Mouse (Mus musculus) midbrain, embryonic 12.5 days (tissue): Measurements from ENCODE around the gene Cdk14. TPM values are rescaled to one million over a fixed set of nuclear protein-coding genes. Genes with fewer than 3 reads are reported as not detected.

Experiments used
- ATAC-seq: fragments of 200-750 bp; cut with Nextera tagmentation; 2 replicates; pipeline ENCODE4 v1.8.0; 2017; ENCODE audit warnings: low read depth, moderate TSS enrichment, moderate library complexity; ENCODE audit not compliant: low FRiP score
- H3K27ac ChIP-seq: fragments of 300-500 bp; sonication (generic); replicated peaks from 2 replicates; pipeline ENCODE4 v1.5.1; 2016; ENCODE audit warnings: mild to moderate bottlenecking
- H3K27me3 ChIP-seq: fragments of 300-500 bp; sonication (generic); 2 replicates; pipeline ENCODE4 v1.6.1; 2016; ENCODE audit warnings: mild to moderate bottlenecking
- H3K36me3 ChIP-seq: fragments of 300-500 bp; sonication (generic); 2 replicates; pipeline ENCODE4 v1.6.1; 2016
- H3K4me1 ChIP-seq: fragments of 300-500 bp; sonication (generic); 2 replicates; pipeline ENCODE4 v1.6.1; 2016
- H3K4me2 ChIP-seq: fragments of 300-500 bp; sonication (generic); replicated peaks from 2 replicates; pipeline ENCODE4 v1.6.1; 2016; ENCODE audit warnings: mild to moderate bottlenecking, moderate library complexity
- H3K4me3 ChIP-seq: fragments of 300-500 bp; sonication (generic); 2 replicates; pipeline ENCODE4 v1.5.1; 2016; ENCODE audit warnings: mild to moderate bottlenecking
- H3K9ac ChIP-seq: fragments of 300-500 bp; sonication (generic); replicated peaks from 2 replicates; pipeline ENCODE4 v1.6.1; 2016; ENCODE audit warnings: mild to moderate bottlenecking, moderate library complexity
- H3K9me3 ChIP-seq: fragments of 300-500 bp; sonication (generic); 2 replicates; pipeline ENCODE4 v1.6.1; 2016; ENCODE audit warnings: mild to moderate bottlenecking
- WGBS: fragments of 180-500 bp; shearing (Covaris S2); methylation state at CpG from one replicate; pipeline ENCODE4 v1.1.7; 2016; 5-methylcytosine and 5-hydroxymethylcytosine counted together
- polyA plus RNA-seq: library from polyadenylated mRNA; unstranded; fragments of >200 nt; fragmentation: Nextera tagmentation; extraction: Ambion mirVana; gene quantifications from 2 replicates; pipeline ENCODE4 v1.2.1, GENCODE M21; 2016

Gene Cdk14
- 33.5 and 38.1 TPM in 2 replicates for polyA plus RNA-seq

- Histone ChIP-seq H3K9me3 (no peaks in the 10 kb centered on the region), H3K9ac (no peak within 1 kb of the TSS), H3K4me2 (no peak within 1 kb of the TSS), H3K27me3 (no peaks in the 10 kb centered on the region), H3K4me1 (no peaks in the 10 kb centered on the region), H3K4me3 (no peak within 1 kb of the TSS), H3K36me3 (no peaks in the 10 kb centered on the region), H3K27ac (no peak within 1 kb of the TSS)
- no peak for ATAC-seq
- WGBS: 90% methylated on average over 9 of the region's 9 CpGs
These were observed at the start of gene Cdk14 for GRCm38 (mm10) chr5:5419992-5420455. Gene Cdk14 (minus strand): TSS chr5:5420312.

- no peaks in the 10 kb centered on the region for H3K4me1 ChIP-seq
- H3K9ac ChIP-seq: no peak overlapping the region
- WGBS: 90% methylated on average over 1 of the region's 1 CpGs
- no peaks in the 10 kb centered on the region for H3K27me3 ChIP-seq
- no peak overlapping the region for H3K4me2 ChIP-seq
- H3K4me3 ChIP-seq: no peak overlapping the region
- H3K27ac ChIP-seq: no peak overlapping the region
- ATAC-seq: no peak
- no peaks in the 10 kb centered on the region for H3K36me3 ChIP-seq
- H3K9me3 ChIP-seq: no peaks in the 10 kb centered on the region
These were observed 45.1 kb upstream of the Cdk14 start for GRCm38 (mm10) chr5:5465256-5465655.

DNA sequence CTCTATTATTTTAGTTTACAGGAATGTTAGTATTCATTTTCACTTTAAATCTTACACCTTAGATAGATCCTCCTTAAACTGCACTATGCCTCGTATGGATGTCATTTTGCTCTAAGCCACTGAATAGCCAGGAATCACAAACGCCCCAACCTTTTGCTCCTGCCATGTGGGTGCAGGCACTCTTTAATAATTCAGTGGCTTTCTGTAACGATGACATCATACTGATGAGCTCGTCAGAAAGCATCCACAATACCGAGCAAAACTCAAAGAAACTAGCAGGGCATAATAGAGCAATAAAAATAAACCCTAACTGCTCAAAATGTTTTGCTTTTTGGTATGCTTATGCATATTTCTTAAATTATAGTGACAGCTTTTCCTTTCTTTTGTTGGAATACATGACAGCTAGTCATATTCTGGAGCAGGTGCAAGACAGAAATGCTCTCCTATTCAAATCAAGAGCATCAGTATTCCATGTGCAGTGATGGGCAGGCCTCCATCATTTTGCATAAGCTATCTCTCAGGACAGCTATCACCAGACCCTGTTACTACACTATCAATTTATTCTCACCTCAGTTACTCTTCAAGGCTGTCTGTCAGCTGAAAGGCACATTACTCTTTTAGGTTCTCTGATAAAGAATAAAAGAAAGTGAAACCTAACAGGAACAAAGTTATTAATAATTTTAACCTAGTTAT is 11.8 kb upstream of the Cdk14 start:
- ATAC-seq: peak; percentile 77
- no peak overlapping the region for H3K9ac ChIP-seq
- H3K9me3 ChIP-seq: no peaks in the 10 kb centered on the region
- no peaks in the 10 kb centered on the region for H3K4me1 ChIP-seq
- H3K36me3 ChIP-seq: no peaks in the 10 kb centered on the region
- H3K27ac ChIP-seq: no peak overlapping the region
- no peak overlapping the region for H3K4me3 ChIP-seq
- no peak overlapping the region for H3K4me2 ChIP-seq
- H3K27me3 ChIP-seq: no peaks in the 10 kb centered on the region
- WGBS: 50% methylated on average over 5 of the region's 5 CpGs

- ATAC-seq: no peak
- 77% methylated on average over 6 of the region's 6 CpGs for WGBS
These were observed 3.6 kb upstream of the Cdk14 start for GRCm38 (mm10) chr5:5423723-5424171.

DNA sequence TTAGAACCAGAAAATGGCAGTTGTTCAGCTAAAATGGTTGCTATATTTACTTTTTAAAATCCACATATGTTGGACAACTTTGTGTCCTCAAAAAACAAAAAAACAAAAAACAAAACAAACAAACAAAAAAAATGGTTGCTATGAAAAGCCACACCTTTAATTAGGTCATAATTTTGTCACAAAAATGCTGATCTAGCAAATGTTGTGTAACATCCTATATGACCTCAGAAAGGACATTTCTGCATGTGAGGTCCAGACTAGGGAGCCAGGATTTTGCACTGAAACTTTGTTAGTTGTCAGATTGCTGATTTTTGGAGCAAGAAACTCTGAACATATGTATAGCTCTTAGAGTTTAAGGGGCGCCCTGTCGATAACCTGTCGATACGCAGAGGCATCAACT is 3.0 kb upstream of the Cdk14 start:
- H3K27ac ChIP-seq: no peak overlapping the region
- ATAC-seq: no peak
- H3K9me3 ChIP-seq: no peaks in the 10 kb centered on the region
- H3K36me3 ChIP-seq: no peaks in the 10 kb centered on the region
- H3K4me2 ChIP-seq: no peak overlapping the region
- H3K4me1 ChIP-seq: no peaks in the 10 kb centered on the region
- no peak overlapping the region for H3K9ac ChIP-seq
- no peaks in the 10 kb centered on the region for H3K27me3 ChIP-seq
- WGBS: 96% methylated on average over 4 of the region's 4 CpGs
- no peak overlapping the region for H3K4me3 ChIP-seq

More at GRCm38 (mm10) chr5:5423723-5424171, 3.6 kb upstream of the Cdk14 start:
- no peaks in the 10 kb centered on the region for H3K27me3 ChIP-seq
- H3K4me3 ChIP-seq: no peak overlapping the region
- no peaks in the 10 kb centered on the region for H3K4me1 ChIP-seq
- H3K9ac ChIP-seq: no peak overlapping the region
- no peak overlapping the region for H3K27ac ChIP-seq
- no peak overlapping the region for H3K4me2 ChIP-seq
- no peaks in the 10 kb centered on the region for H3K36me3 ChIP-seq
- no peaks in the 10 kb centered on the region for H3K9me3 ChIP-seq

- Histone ChIP-seq H3K27ac (no peak overlapping the region), H3K4me3 (no peak overlapping the region), H3K9me3 (no peaks in the 10 kb centered on the region), H3K27me3 (no peaks in the 10 kb centered on the region), H3K36me3 (no peaks in the 10 kb centered on the region), H3K4me1 (no peaks in the 10 kb centered on the region), H3K9ac (no peak overlapping the region), H3K4me2 (no peak overlapping the region)
- WGBS: 80% methylated on average over 2 of the region's 2 CpGs
- ATAC-seq: no peak
These were observed 1.3 kb upstream of the Cdk14 start for GRCm38 (mm10) chr5:5421439-5421838.

DNA sequence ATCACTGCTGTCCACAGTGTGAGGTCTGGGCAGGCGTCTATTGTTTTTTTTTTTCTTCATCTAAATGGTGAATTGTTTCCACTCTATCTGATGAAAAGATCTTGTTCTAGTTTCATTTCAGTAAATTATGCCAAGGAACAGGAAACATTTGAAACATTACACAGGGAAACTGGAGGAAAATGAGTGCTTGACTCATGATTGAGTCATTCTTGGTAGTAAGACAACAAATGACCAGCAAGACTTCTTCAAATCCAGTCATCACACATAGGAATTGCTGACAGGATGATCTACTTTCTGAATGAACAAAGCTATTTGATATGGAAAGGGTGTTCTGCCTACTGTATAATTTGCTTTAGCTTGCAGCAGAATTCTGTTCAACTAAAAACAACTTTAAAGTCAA is 859 bp downstream of the Cdk14 start:
- no peaks in the 10 kb centered on the region for H3K4me1 ChIP-seq
- H3K4me3 ChIP-seq: no peak overlapping the region
- H3K27me3 ChIP-seq: no peaks in the 10 kb centered on the region
- 82% methylated on average over 1 of the region's 1 CpGs for WGBS
- H3K4me2 ChIP-seq: no peak overlapping the region
- no peak overlapping the region for H3K9ac ChIP-seq
- H3K36me3 ChIP-seq: no peaks in the 10 kb centered on the region
- ATAC-seq: no peak
- no peaks in the 10 kb centered on the region for H3K9me3 ChIP-seq
- no peak overlapping the region for H3K27ac ChIP-seq

GRCm38 (mm10) chr5:5414835-5415234 is 5.3 kb downstream of the Cdk14 start:
- Histone ChIP-seq H3K27me3 (no peaks in the 10 kb centered on the region), H3K9me3 (no peaks in the 10 kb centered on the region), H3K9ac (no peak overlapping the region), H3K36me3 (no peaks in the 10 kb centered on the region), H3K27ac (no peak overlapping the region), H3K4me2 (no peak overlapping the region), H3K4me1 (no peaks in the 10 kb centered on the region), H3K4me3 (no peak overlapping the region)
- no peak for ATAC-seq
- WGBS: 89% methylated on average over 3 of the region's 3 CpGs

DNA sequence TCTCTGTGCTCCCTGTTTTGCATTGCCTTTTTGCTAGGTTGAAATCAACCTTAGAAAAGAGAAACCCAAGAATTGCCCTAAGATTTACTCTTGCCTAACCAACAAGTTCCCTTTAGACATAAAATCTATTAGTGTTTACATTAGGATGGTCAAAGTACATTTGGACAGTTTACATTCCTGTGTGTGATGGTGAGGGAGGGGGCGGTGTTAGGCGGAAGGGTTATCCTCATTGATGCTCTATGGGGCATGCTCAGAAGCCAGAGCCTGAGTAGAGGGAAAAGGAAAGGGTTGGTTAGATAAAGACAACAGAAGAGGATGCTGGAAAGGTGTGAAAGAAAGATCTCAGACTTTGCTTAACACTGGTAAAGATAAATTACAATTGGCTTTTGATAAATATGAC is 8.2 kb downstream of the Cdk14 start:
- no peak overlapping the region for H3K9ac ChIP-seq
- H3K4me1 ChIP-seq: no peaks in the 10 kb centered on the region
- H3K27me3 ChIP-seq: no peaks in the 10 kb centered on the region
- no peak overlapping the region for H3K4me2 ChIP-seq
- H3K4me3 ChIP-seq: no peak overlapping the region
- no peak for ATAC-seq
- no peaks in the 10 kb centered on the region for H3K36me3 ChIP-seq
- 89% methylated on average over 2 of the region's 2 CpGs for WGBS
- no peaks in the 10 kb centered on the region for H3K9me3 ChIP-seq
- H3K27ac ChIP-seq: no peak overlapping the region

- no peak overlapping the region for H3K4me3 ChIP-seq
- 41% methylated on average over 4 of the region's 4 CpGs for WGBS
These were observed 18.1 kb downstream of the Cdk14 start for GRCm38 (mm10) chr5:5401986-5402385.

GRCm38 (mm10) chr5:5392786-5393185 is 27.3 kb downstream of the Cdk14 start:
- H3K4me3 ChIP-seq: no peak overlapping the region
- no peaks in the 10 kb centered on the region for H3K9me3 ChIP-seq
- H3K4me1 ChIP-seq: no peaks in the 10 kb centered on the region
- no peak for ATAC-seq
- H3K27me3 ChIP-seq: no peaks in the 10 kb centered on the region
- H3K27ac ChIP-seq: no peak overlapping the region
- no peak overlapping the region for H3K4me2 ChIP-seq
- 53% methylated on average over 3 of the region's 3 CpGs for WGBS
- no peak overlapping the region for H3K9ac ChIP-seq
- H3K36me3 ChIP-seq: no peaks in the 10 kb centered on the region

More at GRCm38 (mm10) chr5:5401986-5402385, 18.1 kb downstream of the Cdk14 start:
- Histone ChIP-seq H3K4me1 (no peaks in the 10 kb centered on the region), H3K4me2 (no peak overlapping the region), H3K9ac (no peak overlapping the region), H3K36me3 (no peaks in the 10 kb centered on the region), H3K27me3 (no peaks in the 10 kb centered on the region), H3K27ac (no peak overlapping the region), H3K9me3 (no peaks in the 10 kb centered on the region)
- no peak for ATAC-seq

DNA sequence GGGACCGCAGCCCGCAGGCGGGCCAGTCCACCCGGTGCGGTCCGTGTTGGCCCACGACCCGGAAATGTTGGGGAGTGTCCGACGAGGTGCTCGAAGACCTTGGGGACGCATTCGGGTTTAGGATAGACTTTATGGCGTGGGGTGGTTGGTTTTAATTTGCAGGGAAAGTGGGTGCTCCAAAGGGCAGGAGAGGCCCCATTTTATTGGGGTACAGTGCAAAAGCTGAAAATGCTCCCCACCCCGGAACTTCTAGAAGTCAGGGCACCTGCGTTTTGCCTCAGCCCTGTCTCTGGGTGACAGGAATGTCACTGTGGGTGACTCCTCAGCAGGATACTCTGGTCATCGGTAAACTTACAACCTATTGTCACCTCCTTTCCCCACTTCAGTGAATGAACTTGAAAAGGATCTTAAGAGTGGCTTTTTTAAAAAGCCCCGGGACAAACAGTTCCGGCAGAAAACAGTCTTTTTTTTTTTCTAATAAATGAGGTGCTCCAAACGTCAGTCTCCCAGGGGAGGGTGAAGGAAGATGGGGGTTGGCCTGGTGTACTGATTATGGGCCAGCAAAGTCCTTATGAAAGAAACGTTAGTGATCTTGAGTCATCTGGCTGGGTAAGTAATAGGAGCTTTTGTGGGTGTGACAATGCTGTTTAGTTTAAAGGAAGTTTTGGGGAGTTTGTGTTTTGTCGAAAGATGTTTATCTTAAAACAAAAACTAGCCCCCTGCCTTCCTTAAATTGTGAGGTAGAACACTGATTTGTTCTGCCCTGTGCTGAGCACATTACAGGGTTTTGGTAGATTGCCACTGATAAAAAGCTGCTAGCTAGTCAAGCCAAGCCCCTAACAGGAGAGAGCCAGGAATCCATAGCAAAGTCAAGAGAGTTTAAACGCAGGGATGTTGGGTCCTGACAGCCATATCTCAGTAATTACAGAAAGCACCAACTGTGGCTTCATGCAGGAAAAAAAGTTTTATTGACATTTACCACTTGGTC is 39.1 kb downstream of the Cdk14 start:
- peak overlapping the region; percentile 91 for H3K9ac ChIP-seq
- H3K27ac ChIP-seq: peak overlapping the region; percentile 93; the same call in 1 of the 2 replicates
- 4% methylated on average over 23 of the region's 23 CpGs for WGBS
- ATAC-seq: no peak; the same call in 1 of the 2 replicates
- no peaks in the 10 kb centered on the region for H3K27me3 ChIP-seq
- peak overlapping the region; percentile 73 for H3K4me3 ChIP-seq
- peak overlapping the region; percentile 61 for H3K4me2 ChIP-seq
- H3K36me3 ChIP-seq: no peaks in the 10 kb centered on the region
- H3K4me1 ChIP-seq: peaks cover 13% of the 10 kb centered on the region
- H3K9me3 ChIP-seq: no peaks in the 10 kb centered on the region
